Mouse (Mus musculus) gastrocnemius, adult 8-10 months (tissue): ENCODE measurements at regions not wholly inside any gene's neighbourhood (a gene's known extent, or its start where the extent isn't known, plus 50 kb on each side); places are given as distances from the start of the nearest gene placed in this dataset.

Source experiments
- DNase-seq, 2 experiments: peaks; one replicate each; pipeline ENCODE4 v3.0.0; 2022; ENCODE audit warnings: low spot score in 2 of 2

DNA sequence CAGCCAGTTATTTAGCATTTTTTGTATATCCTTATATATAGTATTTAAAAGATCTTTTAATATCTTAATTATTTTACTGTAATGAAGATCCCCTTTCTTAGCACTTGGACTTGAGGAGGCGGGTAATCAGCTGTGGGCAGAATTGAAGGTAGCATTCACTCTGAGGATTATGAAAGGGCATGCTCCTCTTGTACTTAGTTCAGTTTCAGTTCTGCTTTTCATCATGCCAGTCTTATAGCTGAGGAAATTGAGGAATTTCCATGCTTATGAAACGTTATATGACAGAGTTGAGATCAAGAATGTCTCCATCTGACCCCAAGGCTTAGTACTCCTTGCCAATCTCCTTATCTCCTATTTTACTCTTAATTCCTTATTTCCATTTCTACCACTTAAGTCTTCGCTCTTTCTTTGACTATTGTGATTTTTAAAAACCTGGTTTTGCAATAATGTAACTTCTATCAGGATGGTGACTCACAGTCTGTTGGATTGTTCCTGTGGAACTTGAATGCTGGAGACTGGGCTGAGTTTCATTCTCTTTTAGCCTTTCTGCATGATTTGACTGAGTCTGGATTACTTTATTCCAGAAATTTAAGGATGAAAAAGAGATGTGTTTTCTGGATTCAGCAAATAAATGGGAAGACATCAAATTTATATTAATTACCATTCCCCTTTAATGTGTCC is 133.6 kb downstream of the Papss1 start:
- no peak for DNase-seq

DNA sequence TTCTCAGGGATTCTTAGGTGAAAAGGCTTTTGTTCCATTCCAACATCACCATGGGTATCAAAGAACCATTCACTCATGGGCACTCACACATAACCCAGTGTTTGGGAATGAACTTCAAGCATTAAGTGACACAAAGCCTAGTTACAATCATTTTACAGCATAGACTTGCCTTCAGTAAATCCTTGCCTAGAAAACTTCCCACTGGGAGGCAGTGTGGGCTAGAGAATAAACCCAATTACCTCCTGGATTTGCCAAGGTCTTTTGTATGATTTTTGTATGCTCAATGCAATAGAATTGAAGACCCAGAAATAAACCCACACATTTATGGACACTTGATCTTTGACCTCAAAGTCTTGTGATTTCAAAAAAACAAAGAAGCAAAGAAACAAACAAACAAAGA is 138.6 kb downstream of the Papss1 start:
- no peak for DNase-seq

DNA sequence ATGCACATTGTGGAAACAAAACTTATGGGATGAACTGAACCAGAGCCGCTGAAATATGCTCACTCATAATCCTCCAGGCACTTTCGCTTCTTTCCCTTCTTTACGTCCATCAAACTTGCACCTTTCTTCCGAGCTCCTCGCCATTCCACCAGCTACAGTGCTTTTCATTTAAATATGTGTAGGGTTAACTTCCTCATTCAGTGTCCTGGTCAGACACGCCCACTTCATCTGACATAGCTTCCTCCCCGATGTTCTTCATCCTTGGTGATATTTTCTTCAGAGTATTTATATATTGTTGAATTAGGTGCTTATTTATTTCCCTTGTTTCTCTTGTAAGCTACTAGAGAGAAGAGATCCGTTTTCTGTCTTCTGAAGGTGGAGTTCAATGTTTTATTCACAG is 149.0 kb downstream of the Papss1 start:
- DNase-seq: no peak

GRCm38 (mm10) chr3:131718761-131719160 is 154.2 kb downstream of the Papss1 start:
- no peak for DNase-seq

DNA sequence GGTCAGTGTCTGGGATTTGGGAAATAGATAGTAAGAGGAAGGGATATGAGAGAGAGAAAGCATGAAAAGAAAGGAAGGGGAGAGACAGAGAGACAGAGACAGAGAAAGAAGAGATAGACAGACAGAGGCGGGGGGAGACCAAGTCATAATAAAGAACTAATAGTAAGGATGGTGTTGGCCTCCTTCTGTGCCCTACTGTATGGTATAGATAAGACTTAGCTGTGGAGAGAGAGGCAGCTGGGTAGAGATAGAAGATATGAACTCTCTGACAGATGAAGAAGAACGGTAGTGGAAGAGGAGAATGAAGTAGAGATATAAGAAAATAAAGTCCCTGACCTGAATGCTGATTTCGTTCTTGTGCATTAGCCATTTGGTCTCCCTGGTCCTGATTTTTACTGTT is 164.1 kb downstream of the Papss1 start:
- no peak for DNase-seq

DNA sequence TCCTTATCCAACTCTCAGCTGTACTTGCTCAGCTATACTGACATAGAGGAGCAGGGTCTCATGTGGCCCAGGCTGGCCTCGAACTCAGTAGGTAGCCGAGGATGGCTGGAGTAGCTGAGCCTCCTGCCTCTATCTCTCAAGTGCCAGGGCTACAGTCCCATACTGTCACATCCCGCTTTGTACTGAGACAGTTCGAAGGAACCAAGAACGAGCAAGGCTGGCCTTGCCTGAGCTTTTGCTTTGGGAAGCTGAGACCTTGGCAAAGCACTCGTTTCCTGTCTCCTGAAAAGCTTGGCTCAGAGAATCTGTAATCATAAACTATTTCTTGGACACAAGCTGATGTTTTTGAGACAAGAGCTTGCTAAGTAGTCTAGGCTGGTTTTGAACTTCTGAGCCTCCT is 169.7 kb downstream of the Papss1 start:
- no peak for DNase-seq

DNA sequence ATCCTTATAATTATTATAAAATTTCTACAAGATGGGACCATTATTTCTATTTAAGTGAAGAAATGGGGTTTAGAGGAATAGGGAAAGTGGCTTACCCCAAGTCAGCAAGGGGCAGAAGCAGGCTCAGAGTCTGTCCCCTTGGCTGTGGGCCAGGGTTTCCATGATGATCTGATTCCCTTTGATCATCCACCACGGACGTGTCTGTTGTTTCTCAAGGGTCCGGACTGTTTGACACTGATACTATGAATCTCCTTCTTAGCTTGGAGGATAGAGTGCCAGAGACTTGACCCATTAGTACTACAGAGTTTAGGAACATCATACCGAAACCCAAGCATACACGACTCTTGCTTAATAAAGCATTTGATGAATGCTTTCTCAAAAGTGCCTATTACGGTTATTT is 172.9 kb downstream of the Papss1 start:
- no peak for DNase-seq

DNA sequence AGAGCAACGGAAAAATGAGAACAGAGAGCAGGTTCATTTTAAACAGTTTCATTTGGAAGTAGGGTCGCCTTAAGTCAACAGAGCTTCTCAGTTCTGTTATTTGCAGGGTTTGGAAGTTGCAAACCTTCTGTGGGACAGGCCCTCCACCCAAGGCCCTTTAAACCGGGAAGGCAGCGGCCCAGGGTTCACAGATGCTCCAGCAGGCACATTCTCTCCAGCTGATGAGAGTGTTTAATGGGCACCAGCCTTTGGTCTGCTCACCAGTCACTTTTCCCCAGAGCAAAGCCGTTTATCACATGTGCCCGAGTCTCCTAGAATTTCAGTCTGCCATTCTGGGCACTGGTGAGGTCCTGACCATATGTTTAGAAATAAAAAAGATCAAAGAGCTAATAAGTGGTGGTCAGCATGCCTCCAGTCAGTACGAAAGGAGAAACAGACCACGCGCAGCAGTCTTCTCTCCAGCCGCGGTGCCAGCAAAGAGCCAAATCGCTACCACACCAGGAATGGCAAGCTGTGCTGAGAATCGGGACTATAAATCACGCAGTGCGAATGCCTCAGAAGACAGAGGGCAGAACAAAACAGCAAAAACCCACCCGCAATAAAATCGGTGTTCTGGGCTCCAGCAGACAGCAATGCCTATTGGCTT is 173.5 kb downstream of the Papss1 start:
- DNase-seq: no peak

DNA sequence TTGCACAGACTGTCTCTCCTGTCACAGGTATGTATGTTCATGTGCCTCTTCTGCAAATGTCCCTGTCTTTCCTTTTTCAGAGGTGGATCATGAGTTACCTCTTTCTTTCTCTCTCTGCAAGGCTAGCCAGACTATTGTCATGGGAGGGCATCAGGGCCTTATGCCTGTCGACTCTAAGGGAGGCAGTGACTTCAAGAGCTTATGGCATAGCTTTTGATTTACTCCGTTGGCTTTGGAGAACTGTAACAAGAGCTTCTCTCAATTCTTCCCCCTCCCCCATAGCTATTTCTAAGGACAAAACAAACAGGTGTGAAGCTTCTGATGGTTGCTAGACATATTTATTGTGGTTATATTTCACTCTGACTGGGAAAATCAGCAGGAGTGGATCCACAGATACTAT is 191.0 kb downstream of the Papss1 start:
- no peak for DNase-seq

DNA sequence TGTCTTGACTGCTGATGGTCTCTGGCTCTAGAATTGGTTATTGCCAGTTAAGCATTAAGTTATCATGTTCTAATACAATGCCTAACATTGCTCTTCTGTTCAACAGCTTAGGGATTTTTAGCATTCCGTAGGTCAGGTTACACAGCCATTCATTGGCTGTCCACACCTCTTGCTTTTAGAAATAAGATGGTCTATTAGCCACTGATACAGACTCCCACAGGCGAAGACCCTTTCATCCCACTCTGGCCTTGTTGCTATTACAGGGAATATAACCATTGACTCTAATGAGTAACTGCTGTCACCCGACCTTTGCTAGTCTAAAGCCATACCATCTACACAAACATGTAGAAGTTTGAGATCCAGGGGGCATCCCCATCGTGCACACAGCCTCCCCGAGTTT is 191.6 kb downstream of the Papss1 start:
- DNase-seq: no peak

GRCm38 (mm10) chr3:131769976-131770375 is 205.4 kb downstream of the Papss1 start:
- no peak for DNase-seq

DNA sequence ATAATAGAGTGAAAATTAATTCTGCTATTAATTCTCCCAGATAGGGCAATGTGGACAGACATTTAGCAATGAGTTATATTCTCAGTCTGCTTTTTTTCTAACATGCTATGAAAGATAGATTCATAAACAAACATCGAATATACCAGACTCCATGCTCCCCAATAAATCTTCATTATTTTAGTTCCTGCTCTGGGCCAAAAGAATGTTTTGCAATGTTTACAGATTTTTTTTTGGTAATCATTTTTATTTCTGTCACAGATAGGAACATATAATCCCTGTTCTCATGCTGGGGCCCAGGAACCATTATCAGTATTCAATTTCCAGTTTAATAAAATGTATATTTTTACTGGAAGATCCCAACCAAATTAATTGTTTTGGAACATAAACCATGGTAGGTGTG is 205.9 kb downstream of the Papss1 start:
- DNase-seq: no peak

DNA sequence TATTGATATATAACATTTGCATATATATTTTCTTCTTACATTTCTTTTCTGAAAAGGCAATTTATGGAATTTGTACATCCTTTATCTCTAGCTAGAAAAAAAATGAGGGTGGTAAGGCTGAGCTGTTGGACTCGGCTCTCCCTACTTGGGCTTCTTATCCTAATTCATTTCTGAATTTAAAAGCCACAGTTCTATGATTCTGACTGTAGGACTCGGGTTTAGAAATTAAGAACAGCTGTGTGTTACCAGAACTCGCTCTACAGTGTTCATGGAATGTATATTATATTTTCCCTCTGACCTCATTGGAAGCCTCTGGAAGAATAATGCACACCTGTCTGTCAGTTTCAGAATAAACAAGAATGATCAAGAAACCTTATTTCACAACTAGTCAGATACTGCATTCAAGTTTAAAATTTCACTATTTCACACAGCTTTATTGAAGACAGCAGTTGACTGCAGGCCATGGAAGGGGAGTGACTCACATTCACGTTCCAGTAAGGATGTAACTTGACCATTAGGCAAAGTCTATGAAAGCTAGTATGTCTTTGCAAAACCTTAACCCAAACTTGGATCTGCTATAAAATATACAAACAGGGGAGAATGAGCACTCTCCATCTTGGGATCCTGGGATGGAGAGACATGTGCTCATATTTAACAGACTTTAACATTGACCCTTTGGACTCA is 207.4 kb downstream of the Papss1 start:
- no peak for DNase-seq

- DNase-seq: no peak
Measured at GRCm38 (mm10) chr3:131772593-131772992, 208.0 kb downstream of the Papss1 start.

DNA sequence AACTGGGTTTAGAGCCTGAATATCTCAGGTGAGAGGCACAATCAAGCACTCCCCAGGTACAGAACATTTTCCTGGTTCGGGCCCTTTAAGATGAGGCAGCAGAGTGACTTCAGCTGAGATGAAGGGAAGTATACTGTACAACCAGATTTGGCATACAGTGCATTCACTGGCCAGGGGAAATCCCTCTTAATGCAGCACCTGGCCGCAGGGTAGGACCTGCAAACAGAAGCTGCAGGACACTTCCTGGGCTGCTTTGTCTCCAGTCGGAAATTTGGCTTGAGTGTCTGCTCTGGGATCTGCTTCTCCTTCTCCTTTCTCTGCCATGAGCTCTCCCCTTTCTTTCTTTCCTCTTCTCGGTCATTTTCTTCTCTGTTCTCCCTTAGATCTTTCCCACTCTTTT is 210.9 kb downstream of the Papss1 start:
- DNase-seq: no peak

DNA sequence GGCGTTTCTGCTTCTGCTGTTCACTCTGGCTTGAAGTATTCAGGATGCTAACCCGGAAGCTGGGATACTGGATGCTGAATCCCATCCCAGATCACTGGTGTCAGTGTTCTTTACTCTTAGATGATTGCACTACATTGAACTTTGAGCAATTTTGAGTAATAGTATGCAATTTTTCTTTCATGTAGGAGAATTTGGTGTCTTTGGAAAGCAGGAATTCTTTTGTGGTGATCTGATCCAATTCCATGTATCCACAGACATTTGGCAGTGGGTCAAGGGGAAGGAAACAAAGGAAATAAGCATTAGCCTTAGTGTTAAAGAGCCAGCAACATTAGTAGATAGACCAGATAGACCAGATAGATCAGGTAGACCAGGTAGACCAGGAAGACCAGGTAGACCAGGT is 212.1 kb downstream of the Papss1 start:
- no peak for DNase-seq

DNA sequence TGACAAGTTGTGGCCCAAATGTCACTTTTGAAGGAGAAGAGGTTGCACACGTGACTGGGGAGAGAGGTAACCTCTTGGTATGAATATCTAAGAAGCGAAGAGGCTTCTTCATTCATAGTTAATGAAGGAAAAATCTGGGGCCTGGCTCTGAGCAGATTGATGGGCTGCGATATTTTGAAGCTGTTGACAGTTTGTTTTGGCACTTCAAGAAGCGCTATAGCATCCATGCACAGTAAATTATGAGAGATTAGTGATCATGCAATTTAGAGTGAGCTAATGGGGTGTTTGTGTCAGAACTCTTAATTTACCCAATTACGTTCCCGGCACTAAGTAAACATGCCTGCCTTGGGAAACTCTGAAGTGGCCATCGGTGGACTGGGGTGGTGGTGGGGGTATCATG is 215.2 kb downstream of the Papss1 start:
- DNase-seq: no peak

DNA sequence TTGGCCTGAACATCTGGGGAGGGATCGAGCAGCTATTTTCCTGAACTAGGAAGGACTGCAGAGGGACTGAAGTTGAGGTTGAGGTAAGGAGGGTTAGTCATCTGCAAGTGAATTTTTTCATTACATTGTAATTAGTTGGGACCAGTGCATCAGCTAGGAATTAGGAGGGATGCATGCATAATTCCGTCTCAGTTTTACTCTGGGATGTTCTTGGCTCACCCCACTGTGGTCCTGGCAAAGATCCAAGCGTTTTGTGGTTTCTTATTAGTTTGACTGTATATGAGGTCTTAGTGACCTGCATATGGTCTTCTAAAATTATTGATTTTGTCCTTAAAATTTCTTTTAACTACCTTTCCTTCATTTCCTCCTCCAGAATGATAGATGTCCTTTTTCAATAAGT is 221.0 kb downstream of the Papss1 start:
- DNase-seq: no peak

DNA sequence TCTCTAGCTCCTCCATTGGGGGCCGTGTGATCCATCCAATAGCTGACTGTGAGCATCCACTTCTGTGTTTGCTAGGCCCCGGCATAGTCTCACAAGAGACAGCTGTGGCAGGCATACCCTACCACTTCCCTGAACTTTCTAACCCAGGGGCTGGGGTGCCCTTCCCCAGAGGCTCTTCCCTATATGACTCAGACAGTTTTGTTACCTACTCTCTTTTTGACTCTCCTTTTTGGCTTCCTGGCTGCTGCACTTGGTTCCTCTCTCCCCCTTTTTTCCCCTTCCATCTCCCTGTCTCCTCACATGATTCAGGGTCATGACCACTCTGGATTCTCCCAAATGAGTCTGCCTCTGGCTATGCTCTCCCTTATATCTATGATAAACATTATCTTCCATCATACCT is 223.8 kb downstream of the Papss1 start:
- no peak for DNase-seq

DNA sequence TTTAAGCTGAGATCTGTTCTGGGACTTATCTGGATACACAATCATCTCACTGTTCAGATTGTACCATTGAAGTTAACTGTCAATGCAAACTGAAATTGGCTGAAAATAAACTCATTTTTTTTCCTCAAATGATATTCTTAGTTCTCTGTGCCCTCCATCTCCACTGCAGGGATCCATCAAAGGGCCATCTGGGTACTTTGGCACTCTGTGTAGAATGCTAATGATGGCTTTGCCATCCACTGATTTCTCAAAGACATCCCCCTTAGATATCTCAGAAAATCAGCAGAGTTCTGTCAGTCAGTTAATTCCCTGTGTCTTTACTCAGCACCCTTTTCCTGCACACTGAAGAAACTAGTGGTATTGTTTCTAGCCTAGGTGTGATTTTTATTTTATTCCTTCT is 224.6 kb downstream of the Papss1 start:
- DNase-seq: no peak

- no peak for DNase-seq
Measured at GRCm38 (mm10) chr3:131794056-131794455, 229.5 kb downstream of the Papss1 start.

DNA sequence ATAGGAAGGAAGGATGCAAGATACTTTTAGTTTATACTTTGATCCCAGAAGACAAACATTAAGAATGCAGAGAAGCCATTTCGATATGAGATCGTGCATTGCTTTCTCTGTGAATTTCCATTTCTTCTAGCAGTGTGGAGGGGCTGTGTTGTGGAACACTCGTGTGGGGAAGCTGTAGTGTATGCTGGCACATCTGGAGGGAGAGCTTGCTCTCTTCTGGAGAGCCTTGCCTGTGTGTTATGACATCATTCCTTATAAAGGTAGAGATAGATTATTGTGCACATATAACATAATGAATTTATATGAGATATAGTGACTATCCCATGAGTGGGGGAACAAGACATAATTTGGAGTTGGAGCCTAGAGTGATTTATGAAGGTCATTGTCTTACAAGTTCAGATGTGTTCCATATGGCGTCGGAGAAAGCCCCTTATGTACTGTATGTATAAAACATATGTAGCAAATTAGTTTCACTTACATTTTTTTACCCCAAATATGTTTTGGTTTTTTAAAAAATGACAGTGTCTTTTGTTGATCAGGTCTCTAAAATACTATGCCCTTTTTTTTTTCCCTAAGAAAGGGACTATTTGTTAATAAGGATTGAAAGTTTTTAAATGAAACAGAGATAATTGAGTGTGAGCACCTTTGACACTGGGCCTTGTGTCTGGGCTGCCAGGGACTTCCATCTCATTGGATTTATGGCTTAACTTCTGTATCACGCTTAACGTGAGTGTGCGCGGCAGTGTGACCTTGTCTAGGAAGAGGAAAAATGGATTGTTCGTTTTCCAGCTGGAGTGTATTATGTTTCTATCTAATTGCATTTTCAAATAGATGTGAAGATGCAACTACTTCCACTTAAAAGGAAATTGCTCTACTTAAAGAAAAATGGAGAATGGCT is 230.8 kb downstream of the Papss1 start:
- no peak for DNase-seq
